Mouse (Mus musculus) ZHBTc4 (cell line): ENCODE data around the gene Syk.

Source experiments
- DNase-seq: peaks from one replicate; pipeline ENCODE4 v3.0.0-alpha.2; 2011; ENCODE audit warnings: low read depth, low spot score

Syk gene

GRCm38 (mm10) chr13:52651383-52652252, 68.6 kb downstream of the Syk start:
- peak; percentile 76 for DNase-seq

DNA sequence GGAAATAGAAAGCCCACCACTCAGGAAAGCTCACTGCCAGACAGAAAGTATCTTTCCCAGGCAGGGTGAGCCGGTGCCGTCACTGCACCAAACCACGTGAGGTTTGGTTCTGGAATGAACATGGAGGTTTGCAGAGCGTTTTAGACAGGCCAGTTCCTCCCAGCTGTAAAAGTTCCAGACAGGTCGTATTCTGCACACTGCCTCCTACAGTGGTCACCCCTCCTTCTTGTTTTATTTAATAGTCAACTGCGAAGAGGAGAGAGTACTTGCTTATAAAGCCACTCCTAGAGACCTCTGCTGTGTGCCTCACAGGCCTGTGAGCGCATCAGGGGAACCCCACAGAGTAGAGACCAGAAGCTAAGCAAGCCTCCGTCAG, 69.3 kb downstream of the Syk start:
- no peak for DNase-seq

DNA sequence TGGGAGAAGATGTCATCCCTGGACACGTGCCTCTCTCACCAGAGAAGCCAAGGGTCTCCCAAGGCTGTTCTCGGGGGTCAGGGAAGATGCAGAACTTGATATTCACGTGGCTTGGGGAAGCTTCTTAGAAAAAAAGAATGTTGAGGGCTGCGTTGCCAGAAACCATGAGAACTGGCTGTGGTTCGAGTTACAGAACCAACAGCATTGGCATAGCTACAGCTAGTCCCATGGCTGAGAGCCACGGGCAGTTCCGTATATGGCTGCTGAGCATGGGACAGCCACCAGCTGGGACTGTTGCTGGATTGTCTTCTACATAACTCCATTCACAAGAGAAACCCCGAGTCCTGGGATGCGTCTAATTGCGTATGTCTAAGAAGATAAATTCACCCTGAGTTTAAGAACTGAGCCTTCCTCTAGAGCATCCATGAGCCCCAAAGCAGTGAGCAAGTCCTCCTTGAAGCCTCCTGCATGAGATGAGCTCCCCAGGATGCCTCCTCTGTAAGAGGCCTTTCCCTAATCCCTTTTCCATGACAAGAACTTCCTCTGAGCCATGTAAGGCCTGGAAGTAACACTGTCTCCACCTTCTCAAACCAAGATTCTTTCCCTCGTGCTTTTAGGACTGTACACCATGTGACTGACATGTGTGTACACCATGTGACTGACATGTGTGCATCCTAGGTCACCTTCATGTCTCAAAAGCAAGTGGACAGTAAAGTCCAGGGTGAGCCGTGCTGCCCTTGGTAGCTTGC, 71.3 kb downstream of the Syk start:
- DNase-seq, result no peak

DNA sequence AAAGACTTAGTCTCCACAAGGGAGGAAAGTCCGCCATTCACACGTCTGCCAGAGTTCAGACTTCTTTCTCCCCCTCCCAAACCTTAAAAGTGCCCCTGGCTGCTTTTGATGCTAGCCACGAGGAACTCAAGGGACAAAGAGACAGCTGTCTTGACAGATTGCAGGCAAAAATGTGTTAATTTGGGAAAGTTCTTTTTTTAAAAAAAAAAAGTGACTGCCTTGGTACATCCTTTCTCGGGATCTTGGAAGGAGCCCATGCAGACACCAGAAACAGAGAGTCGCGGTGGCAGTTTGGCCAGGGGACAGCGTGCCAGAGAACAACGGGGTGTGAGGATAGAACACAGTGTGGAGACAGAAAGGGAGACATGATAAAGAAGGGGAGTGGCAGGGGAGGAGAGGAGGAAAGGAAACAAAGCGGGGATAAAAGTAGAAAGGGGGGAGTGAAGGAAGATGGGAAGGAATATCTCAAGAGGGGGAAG, 71.9 kb downstream of the Syk start:
- no peak for DNase-seq

DNA sequence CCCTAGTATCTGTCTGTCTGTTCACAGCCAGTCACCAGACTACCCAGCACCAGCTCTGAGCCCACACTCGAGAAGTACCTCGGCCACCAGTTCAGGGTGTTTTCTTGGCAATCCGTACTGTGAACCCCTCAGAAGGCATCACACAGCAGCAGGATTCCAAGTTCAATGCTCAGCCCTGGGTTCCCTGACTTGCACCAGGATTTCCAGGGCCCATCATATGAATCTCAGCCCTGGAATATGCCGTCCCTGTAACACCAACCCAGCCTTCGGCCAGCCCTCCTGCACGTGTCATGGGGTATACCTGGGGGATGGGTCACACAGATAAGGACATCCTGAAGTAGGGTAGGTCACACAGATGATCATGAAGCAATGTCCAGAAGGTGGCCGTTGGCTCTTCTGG, 75.0 kb downstream of the Syk start:
- no peak for DNase-seq

DNA sequence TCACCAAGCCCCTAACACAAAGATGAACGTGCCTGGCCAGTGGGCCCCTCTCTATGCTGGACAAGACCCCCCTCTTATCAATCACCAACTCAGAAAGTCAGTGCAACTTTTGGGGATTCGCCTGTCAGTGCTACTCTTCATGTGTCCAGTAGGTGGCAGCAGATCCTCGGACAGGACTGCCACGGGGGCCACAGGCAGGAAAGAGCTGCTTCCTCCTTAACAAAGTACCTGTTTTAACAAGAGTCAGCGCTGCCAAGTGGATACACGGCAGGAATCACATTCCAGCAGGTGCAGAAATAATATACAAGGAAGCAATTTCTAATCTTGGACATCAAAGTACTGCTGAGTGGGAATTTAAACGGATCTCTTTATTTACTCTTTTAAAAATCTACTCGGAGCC, 75.5 kb downstream of the Syk start:
- DNase-seq, result peak; percentile 77

DNA sequence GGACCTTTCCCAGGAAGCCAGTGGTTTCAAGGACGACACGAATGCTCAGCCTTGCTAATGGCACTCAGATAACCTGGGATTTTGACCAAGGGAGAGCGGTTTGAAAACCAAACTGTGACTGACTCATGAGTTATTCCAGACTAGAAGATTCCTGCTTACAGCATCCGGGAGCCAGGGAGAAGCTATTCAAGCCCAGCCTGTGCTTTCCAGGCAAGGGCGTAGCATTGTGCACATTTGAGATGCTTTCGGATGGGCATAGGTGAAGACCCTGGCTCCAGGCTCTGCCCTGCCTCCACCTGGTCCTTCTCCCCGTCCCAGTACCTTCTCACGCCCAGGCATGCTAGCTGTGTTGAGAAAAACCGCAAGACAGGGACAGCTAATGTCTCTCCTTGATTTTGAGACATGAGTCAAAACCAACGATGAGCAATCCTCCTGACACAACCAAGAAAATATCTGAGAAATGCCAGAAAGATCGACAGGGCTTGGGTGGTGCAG, 76.2 kb downstream of the Syk start:
- DNase-seq, result no peak

- DNase-seq, result peak; percentile 60
Observed at GRCm38 (mm10) chr13:52669889-52670288, 86.9 kb downstream of the Syk start.

- DNase-seq, result no peak
Observed at GRCm38 (mm10) chr13:52673272-52673671, 90.3 kb downstream of the Syk start.

- DNase-seq, result no peak
Observed at GRCm38 (mm10) chr13:52673856-52674255, 90.9 kb downstream of the Syk start.

DNA sequence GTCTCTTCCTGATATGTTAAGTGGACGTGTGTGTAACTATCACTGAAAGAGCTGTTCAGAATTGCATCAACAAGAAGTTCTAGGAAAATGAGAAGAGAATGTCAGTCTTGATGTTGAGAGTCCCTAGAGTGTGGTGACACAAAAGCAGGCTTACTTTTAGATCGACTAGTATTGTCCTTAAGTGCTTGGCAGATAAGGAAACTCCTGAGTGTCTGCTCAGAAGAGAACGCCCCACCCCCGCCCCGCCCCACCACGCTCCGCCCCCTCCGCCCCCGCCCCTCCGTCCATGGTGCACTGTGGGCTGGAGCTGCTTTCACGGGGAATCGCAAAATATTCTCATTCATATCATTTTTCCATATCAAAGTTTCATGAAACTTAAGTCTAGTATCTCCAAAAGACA, 91.9 kb downstream of the Syk start:
- DNase-seq, result no peak

DNA sequence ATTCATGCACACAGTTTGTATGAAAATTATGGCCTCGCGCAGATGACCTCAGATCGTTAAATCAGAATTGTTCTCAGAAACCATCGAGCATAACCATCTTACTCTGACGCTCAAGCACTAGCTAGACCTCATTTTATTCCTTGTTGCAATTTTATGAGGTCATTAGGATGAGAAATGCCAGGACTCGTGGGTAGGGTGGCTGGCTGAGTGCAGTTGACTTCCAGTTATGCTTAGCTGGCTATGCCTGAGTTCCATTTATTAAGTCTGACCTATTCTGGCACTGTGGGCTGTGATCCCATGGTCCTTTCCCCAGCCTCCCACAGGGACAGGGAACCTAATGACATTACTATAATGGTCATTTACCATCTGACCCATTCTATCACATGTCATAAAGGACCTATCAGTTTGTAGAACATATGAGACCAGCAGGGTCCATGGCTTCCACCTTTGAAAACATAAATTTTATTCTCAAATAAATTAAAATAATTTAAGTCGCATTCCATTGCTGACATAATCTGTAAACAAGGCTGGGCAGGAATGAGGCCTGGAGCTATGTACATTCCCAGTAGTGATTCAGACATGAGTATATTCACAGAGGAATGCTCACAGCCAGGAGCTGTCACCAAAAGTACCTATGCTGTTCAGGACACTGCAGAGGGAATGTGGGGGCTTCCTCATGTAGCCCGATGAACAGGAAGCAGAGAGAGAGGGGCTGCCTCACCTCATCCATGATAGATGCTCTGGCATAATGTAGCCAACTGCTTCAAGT, 92.7 kb downstream of the Syk start:
- no peak for DNase-seq

DNA sequence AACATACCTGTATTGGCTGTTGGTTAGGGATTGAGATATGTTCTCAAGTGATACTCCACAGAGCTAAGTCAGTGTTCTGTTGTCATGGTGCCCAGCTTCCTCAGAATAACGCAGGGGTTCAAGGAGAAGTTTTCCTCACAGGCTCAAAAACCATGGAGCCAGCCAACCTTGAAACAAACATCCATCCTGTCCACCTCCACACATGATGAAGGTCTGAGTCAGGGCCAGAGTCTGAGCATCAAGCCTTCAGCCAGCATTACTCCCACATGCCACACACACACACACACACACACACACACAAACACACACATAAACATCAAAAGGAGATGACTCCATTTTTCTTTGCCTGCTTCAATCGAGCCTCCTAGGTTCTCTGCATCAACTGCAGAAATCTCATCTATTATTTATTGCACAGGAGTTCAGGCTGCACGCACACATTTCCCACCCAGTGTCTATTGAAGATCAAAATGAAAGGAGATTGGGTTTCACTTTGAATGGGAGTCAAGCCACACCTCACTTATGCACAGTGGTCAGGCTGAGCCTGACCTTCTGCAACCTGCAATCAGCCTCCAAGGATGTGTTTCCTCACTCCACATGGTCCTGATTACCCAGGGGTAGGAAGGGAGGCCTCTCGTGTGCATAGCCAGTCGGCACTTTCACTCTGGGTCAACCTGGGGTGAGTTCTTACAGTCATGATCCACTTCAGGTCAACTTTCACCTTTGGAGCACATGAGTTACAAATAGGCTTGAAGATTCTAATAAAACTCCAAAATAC, 93.9 kb downstream of the Syk start:
- DNase-seq, result no peak

- no peak for DNase-seq
Observed at GRCm38 (mm10) chr13:52679906-52680305, 96.9 kb downstream of the Syk start.

DNA sequence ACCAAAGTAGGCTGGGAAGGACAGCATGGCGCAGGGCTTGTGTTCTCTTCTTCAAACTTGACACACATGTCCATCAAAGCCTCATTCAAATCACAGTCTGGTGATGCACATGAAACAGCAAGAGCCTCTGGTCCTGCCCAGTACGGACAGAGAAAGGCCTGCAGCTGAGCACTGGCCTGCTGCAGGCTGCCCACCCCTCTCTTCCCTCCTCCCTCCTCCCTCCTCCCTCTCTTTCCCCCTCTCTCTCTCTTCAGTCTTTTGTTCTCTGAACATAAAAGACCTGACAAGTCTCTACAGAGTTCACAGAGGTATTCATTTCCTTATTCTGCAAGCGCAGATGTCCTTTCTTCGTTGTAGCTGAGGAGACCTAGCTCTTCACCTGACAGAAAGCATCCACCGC, 99.1 kb downstream of the Syk start:
- no peak for DNase-seq

- DNase-seq, result no peak
Observed at GRCm38 (mm10) chr13:52690425-52690824, 107.5 kb downstream of the Syk start.

- DNase-seq, result no peak
Observed at GRCm38 (mm10) chr13:52692311-52692710, 109.3 kb downstream of the Syk start.

- DNase-seq, result no peak
Observed at GRCm38 (mm10) chr13:52694857-52695256, 111.9 kb downstream of the Syk start.
